Mouse (Mus musculus) bone marrow, adult 2 months (tissue): ENCODE measurements around the gene Abr.

ENCODE experiments used
- CTCF ChIP-seq: fragments of 200-500 bp; IDR thresholded peaks from 2 replicates; pipeline ENCODE4 v1.5.1; 2011; ENCODE audit warnings: low read length, control low read depth; ENCODE audit not compliant: control insufficient read depth, insufficient read depth
- POLR2A ChIP-seq: fragments of 200-500 bp; IDR thresholded peaks from 2 replicates; pipeline ENCODE4 v1.6.1; 2011; ENCODE audit warnings: low read depth, mild to moderate bottlenecking, control low read depth, low read length, borderline replicate concordance; ENCODE audit not compliant: control insufficient read depth

DNA sequence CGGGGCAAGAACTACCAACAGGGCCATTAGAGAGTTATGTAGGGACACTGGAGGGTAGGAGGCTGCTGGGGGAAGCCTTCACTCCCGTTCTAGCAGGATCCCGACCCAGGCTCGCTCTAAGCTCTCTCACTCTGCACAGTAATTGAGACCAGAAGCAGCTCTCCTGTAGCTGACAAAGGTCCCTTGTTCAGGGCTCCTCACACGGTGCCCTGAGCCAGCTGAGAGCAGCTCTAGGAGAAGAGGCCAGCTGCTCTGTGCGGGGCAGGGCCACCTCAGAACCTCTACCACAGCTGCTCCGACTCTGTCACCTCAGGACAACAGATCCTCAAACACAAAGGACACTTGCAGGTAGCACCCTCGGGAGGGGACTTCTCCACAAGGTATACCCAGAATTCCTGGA lies 176.7 kb downstream of the Abr start:
- no peak for TF ChIP-seq CTCF
- no peak for TF ChIP-seq POLR2A
